Mouse (Mus musculus) forebrain, embryonic 14.5 days (tissue): ENCODE data around the gene Minpp1. TPM values are rescaled to one million over a fixed set of nuclear protein-coding genes. Genes with fewer than 3 reads are reported as not detected.

Experiments used
- ATAC-seq: fragments of 200-750 bp; cut with Nextera tagmentation; 2 replicates; pipeline ENCODE4 v1.8.0; 2017; ENCODE audit warnings: mild to moderate bottlenecking, moderate library complexity
- DNase-seq: peaks from one replicate; pipeline ENCODE4 v3.0.0-alpha.2; 2015; ENCODE audit warnings: low spot score
- H3K27ac ChIP-seq: fragments of 300-500 bp; sonication (generic); 2 replicates; pipeline ENCODE4 v1.5.1; 2014; ENCODE audit warnings: low read depth, mild to moderate bottlenecking, control low read depth, low read length, moderate library complexity
- H3K27me3 ChIP-seq: fragments of 300-500 bp; sonication (generic); replicated peaks from 2 replicates; pipeline ENCODE4 v1.6.1; 2014; ENCODE audit warnings: low read length, control low read depth, mixed read lengths; ENCODE audit not compliant: control insufficient read depth, insufficient read depth
- H3K36me3 ChIP-seq: fragments of 300-500 bp; sonication (generic); 2 replicates; pipeline ENCODE4 v1.6.1; 2014; ENCODE audit warnings: low read length, control low read depth; ENCODE audit not compliant: control insufficient read depth, insufficient read depth
- H3K4me1 ChIP-seq: fragments of 300-500 bp; sonication (generic); 2 replicates; pipeline ENCODE4 v1.6.1; 2014; ENCODE audit warnings: antibody characterized with exemption, low read length, control low read depth; ENCODE audit not compliant: control insufficient read depth, insufficient read depth
- H3K4me2 ChIP-seq: fragments of 300-500 bp; sonication (generic); 2 replicates; pipeline ENCODE4 v1.6.1; 2014; ENCODE audit warnings: mild to moderate bottlenecking, control low read depth, low read length
- H3K4me3 ChIP-seq: fragments of 300-500 bp; sonication (generic); 2 replicates; pipeline ENCODE4 v1.5.1; 2014; ENCODE audit warnings: low read depth, low read length, control low read depth
- H3K9ac ChIP-seq: fragments of 300-500 bp; sonication (generic); 2 replicates; pipeline ENCODE4 v1.6.1; 2014; ENCODE audit warnings: mild to moderate bottlenecking, low read length, control low read depth, moderate library complexity
- H3K9me3 ChIP-seq: fragments of 300-500 bp; sonication (generic); replicated peaks from 2 replicates; pipeline ENCODE4 v1.6.1; 2016; ENCODE audit warnings: low read length, control low read depth, mixed read lengths; ENCODE audit not compliant: control insufficient read depth
- WGBS: fragments of 180-500 bp; shearing (Covaris S2); extraction: QIAGEN DNeasy Blood & Tissue Kit; methylation state at CpG from one replicate; pipeline ENCODE4 v1.1.7; 2014; 5-methylcytosine and 5-hydroxymethylcytosine counted together
- polyA plus RNA-seq: library from polyadenylated mRNA; unstranded; fragments of >200 nt; fragmentation: Nextera tagmentation; extraction: Ambion mirVana; gene quantifications from 2 replicates; pipeline ENCODE4 v1.2.1, GENCODE M21; 2014

Minpp1 gene
- polyA plus RNA-seq, 1 experiment from 2014 or later = 37.5 TPM

- Histone ChIP-seq H3K27ac (no peak overlapping the region), H3K4me3 (no peak overlapping the region), H3K27me3 (no peaks in the 10 kb centered on the region), H3K36me3 (no peaks in the 10 kb centered on the region), H3K4me1 (no peaks in the 10 kb centered on the region), H3K4me2 (no peak overlapping the region), H3K9me3 (no peaks in the 10 kb centered on the region), H3K9ac (no peak overlapping the region)
- WGBS = 88% methylated on average over 15 of the region's 15 CpGs
- ATAC-seq (no peak), DNase-seq (no peak)
These were observed 62.6 kb downstream of the Minpp1 start for GRCm38 (mm10) chr19:32548202-32548601.

DNA sequence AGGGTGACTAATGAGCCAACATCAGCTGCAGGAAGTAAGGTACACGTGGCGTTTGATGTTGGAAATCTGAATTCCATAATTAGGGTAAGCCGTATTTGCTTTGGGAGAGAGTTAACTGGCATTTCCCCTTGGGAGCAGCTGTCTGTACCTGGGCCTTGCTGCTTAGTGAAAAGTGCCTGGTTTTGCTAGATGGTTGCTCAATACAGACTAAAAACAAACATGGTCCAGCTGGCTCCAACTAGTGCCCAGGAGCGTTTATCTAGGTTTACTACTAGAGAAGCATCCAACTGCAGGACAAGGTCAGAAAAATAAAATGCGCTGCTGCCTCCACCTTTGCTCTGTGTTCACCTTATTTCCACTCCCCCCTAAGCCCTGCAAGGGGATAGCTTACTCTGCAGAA is 64.9 kb downstream of the Minpp1 start:
- Histone ChIP-seq H3K9ac (no peak overlapping the region), H3K36me3 (no peaks in the 10 kb centered on the region), H3K27me3 (no peaks in the 10 kb centered on the region), H3K9me3 (no peaks in the 10 kb centered on the region), H3K4me1 (no peaks in the 10 kb centered on the region), H3K4me2 (no peak overlapping the region), H3K4me3 (no peak overlapping the region), H3K27ac (no peak overlapping the region)
- no peak for ATAC-seq
- no peak for DNase-seq
- 74% methylated on average over 5 of the region's 5 CpGs for WGBS

GRCm38 (mm10) chr19:32551442-32551841 is 65.9 kb downstream of the Minpp1 start:
- no peak for DNase-seq
- no peak overlapping the region for H3K9ac ChIP-seq
- ATAC-seq = no peak
- H3K4me3 ChIP-seq = no peak overlapping the region
- no peaks in the 10 kb centered on the region for H3K27me3 ChIP-seq
- H3K9me3 ChIP-seq = no peaks in the 10 kb centered on the region
- H3K36me3 ChIP-seq = no peaks in the 10 kb centered on the region
- WGBS = 77% methylated on average over 3 of the region's 3 CpGs
- no peak overlapping the region for H3K4me2 ChIP-seq
- H3K4me1 ChIP-seq = no peaks in the 10 kb centered on the region
- H3K27ac ChIP-seq = no peak overlapping the region

- H3K9me3 ChIP-seq = no peaks in the 10 kb centered on the region
- DNase-seq (no peak), ATAC-seq (no peak)
- no peak overlapping the region for H3K4me2 ChIP-seq
- 58% methylated on average over 1 of the region's 1 CpGs for WGBS
- no peak overlapping the region for H3K9ac ChIP-seq
- no peak overlapping the region for H3K4me3 ChIP-seq
- H3K36me3 ChIP-seq = no peaks in the 10 kb centered on the region
- no peaks in the 10 kb centered on the region for H3K27me3 ChIP-seq
- no peak overlapping the region for H3K27ac ChIP-seq
- H3K4me1 ChIP-seq = no peaks in the 10 kb centered on the region
These were observed 66.5 kb downstream of the Minpp1 start for GRCm38 (mm10) chr19:32552106-32552505.

DNA sequence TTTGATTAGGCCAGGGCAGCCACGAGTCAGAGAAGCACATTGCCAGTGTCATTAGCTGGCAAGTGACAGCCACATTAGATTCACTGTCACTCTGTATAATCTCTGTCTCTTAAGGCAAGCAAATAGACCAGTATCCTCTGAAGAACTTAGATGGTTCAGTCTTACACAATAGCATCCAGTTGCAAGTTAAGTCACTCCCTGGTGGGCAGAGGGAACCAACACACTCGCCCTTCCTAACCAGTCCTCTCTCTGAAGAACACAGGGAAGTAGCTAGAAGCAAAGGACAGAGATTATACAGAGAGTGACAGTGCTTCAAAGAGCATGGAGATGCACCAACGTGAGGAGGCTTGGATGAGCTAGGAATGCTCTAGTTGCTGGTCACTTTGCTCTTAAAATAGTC is 67.7 kb downstream of the Minpp1 start:
- ATAC-seq (no peak), DNase-seq (no peak)
- no peaks in the 10 kb centered on the region for H3K9me3 ChIP-seq
- no peak overlapping the region for H3K4me3 ChIP-seq
- 74% methylated on average over 3 of the region's 3 CpGs for WGBS
- H3K9ac ChIP-seq = no peak overlapping the region
- no peaks in the 10 kb centered on the region for H3K27me3 ChIP-seq
- no peak overlapping the region for H3K27ac ChIP-seq
- no peak overlapping the region for H3K4me2 ChIP-seq
- no peaks in the 10 kb centered on the region for H3K36me3 ChIP-seq
- H3K4me1 ChIP-seq = no peaks in the 10 kb centered on the region

- peak; percentile 66 for DNase-seq
- Histone ChIP-seq H3K4me1 (no peaks in the 10 kb centered on the region), H3K27me3 (no peaks in the 10 kb centered on the region), H3K9me3 (no peaks in the 10 kb centered on the region), H3K4me3 (no peak overlapping the region), H3K4me2 (no peak overlapping the region), H3K27ac (no peak overlapping the region), H3K36me3 (no peaks in the 10 kb centered on the region), H3K9ac (no peak overlapping the region)
- 7% methylated on average over 3 of the region's 3 CpGs for WGBS
- peak; percentile 58; the same call in 1 of the 2 replicates for ATAC-seq
These were observed 69.7 kb downstream of the Minpp1 start for GRCm38 (mm10) chr19:32555257-32555656.

Other genes starting within 250 kb of the Minpp1 start
- gene Sgms1, start 96.1 kb upstream of the Minpp1 start, polyA plus RNA-seq = 5.9 and 10.1 TPM in 2 replicates
- 73.1 and 96.9 TPM in 2 replicates for gene Rpl9-ps6, start 19.2 kb upstream of the Minpp1 start, polyA plus RNA-seq
- gene Papss2, start 110.0 kb downstream of the Minpp1 start, polyA plus RNA-seq = 0.70 and 0.84 TPM in 2 replicates